Mouse (Mus musculus) liver, embryonic 14.5 days (tissue): ENCODE data around the gene Kpna2. TPM values are rescaled to one million over a fixed set of nuclear protein-coding genes. Genes with fewer than 3 reads are reported as not detected.
"Not testable (repeated sequence)": the region's sequence is repeated elsewhere in the genome, so short reads cannot be mapped to it uniquely, and the experiment has no call there.

Source experiments
- ATAC-seq: fragments of 200-750 bp; cut with Nextera tagmentation; 2 replicates; pipeline ENCODE4 v1.8.0; 2017; ENCODE audit warnings: moderate number of reproducible peaks, mild to moderate bottlenecking, moderate library complexity; ENCODE audit not compliant: insufficient read depth
- DNase-seq, 3 experiments: peaks; one replicate each; pipeline ENCODE4 v3.0.0-alpha.2; 2012 to 2013; ENCODE audit warnings: low read depth in 3 of 3, low spot score in 3 of 3
- H3K27ac ChIP-seq: fragments of 300-500 bp; sonication (generic); 2 replicates; pipeline ENCODE4 v1.5.1; 2014; ENCODE audit warnings: moderate library complexity, mild to moderate bottlenecking, control low read depth, inconsistent platforms
- H3K27me3 ChIP-seq: fragments of 300-500 bp; sonication (generic); 2 replicates; pipeline ENCODE4 v1.6.1; 2014; ENCODE audit warnings: mild to moderate bottlenecking, low read length, moderate library complexity; ENCODE audit not compliant: control insufficient read depth, insufficient read depth
- H3K36me3 ChIP-seq: fragments of 300-500 bp; sonication (generic); replicated peaks from 2 replicates; pipeline ENCODE4 v1.6.1; 2014; ENCODE audit warnings: low read depth; ENCODE audit not compliant: control insufficient read depth, insufficient read depth
- H3K4me1 ChIP-seq, 2 experiments: fragments of 200-500 bp in 1 of 2; fragments of 300-500 bp in 1 of 2; sonication (generic) in 1 of 2; replicated peaks; 2 replicates each; pipeline ENCODE4 v1.6.1; 2012 to 2014; ENCODE audit warnings: antibody characterized with exemption in 1 of 2, inconsistent platforms in 1 of 2, low read length in 1 of 2; ENCODE audit not compliant: control insufficient read depth in 2 of 2, insufficient read depth in 2 of 2
- H3K4me2 ChIP-seq: fragments of 300-500 bp; sonication (generic); 2 replicates; pipeline ENCODE4 v1.6.1; 2014; ENCODE audit warnings: low read depth, mild to moderate bottlenecking, control low read depth, moderate library complexity
- H3K4me3 ChIP-seq, 2 experiments: fragments of 200-500 bp in 1 of 2; fragments of 300-500 bp in 1 of 2; sonication (generic) in 1 of 2; 2 replicates each; pipeline ENCODE4 v1.5.1; 2012 to 2014; ENCODE audit warnings: low read depth in 2 of 2, low read length in 2 of 2, mild to moderate bottlenecking in 2 of 2, control low read depth in 1 of 2, inconsistent platforms in 1 of 2, moderate library complexity in 1 of 2; ENCODE audit not compliant: insufficient read depth in 1 of 2
- H3K9ac ChIP-seq: fragments of 300-500 bp; sonication (generic); replicated peaks from 2 replicates; pipeline ENCODE4 v1.6.1; 2014; ENCODE audit warnings: mild to moderate bottlenecking, control low read depth, moderate library complexity
- H3K9me3 ChIP-seq: fragments of 300-500 bp; sonication (generic); 2 replicates; pipeline ENCODE4 v1.6.1; 2016; ENCODE audit warnings: low read length, mixed read lengths; ENCODE audit not compliant: control insufficient read depth
- CTCF ChIP-seq: IDR thresholded peaks from 2 replicates; pipeline ENCODE4 v1.5.1; 2016; ENCODE audit warnings: antibody characterized with exemption, low read depth, control low read depth
- EP300 ChIP-seq: IDR thresholded peaks from 2 replicates; pipeline ENCODE4 v1.6.1; 2016; ENCODE audit warnings: antibody characterized with exemption, low read depth
- WGBS: fragments of 180-500 bp; shearing (Covaris S2); extraction: QIAGEN DNeasy Blood & Tissue Kit; methylation state at CpG from one replicate; pipeline ENCODE4 v1.1.7; 2014; ENCODE audit not compliant: insufficient replicate concordance; 5-methylcytosine and 5-hydroxymethylcytosine counted together
- polyA plus RNA-seq, 2 experiments: library from polyadenylated mRNA; depleted of rRNA in 1 of 2; stranded (reverse) in 1 of 2; unstranded in 1 of 2; fragments of >200 nt; fragmentation: Nextera tagmentation in 1 of 2; extraction: Ambion mirVana in 1 of 2; gene quantifications; 2 replicates each; pipeline versions ENCODE4 v1.2.1 to v1.2.3; 2012 to 2014

Kpna2 gene
- polyA plus RNA-seq, 2 experiments: 158 to 277 TPM

GRCm38 (mm10) chr11:106998651-106999150, 640 bp downstream of the Kpna2 start:
- WGBS: 0% methylated on average over 26 of the region's 26 CpGs
- Histone ChIP-seq H3K9ac (peak overlapping the region; percentile 98), H3K4me3 (peak overlapping the region; percentile 99 to 100), H3K4me2 (peak overlapping the region; percentile 72), H3K36me3 (peaks cover 46% of the 10 kb centered on the region), H3K27me3 (no peaks in the 10 kb centered on the region), H3K4me1 (peaks cover 32 to 33% of the 10 kb centered on the region in 2 experiments), H3K9me3 (no peaks in the 10 kb centered on the region), H3K27ac (peak overlapping the region; percentile 78)
- TF ChIP-seq CTCF: 0 out of 2 replicates have a peak, but pooled peaks have one; percentile 2
- no peak for TF ChIP-seq EP300
- DNase-seq (no peak), ATAC-seq (peak; percentile 37)

DNA sequence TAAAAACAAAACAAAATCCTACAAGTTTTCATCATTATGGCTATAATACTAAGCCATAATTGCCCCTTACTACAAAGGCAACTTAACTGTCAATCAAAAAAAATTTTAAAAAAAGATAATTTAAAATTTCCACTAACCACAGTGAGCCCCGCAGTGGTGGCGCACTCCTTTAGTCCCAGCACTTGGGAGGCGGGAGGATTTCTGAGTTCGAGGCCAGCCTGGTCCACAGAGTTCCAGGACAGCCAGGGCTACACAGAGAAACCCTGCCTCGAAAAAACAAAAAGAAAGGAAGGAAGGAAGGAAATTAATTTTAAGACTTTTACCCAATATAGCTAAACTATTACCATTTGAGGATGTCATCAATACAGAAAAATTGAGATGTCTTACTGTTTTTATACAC, 1.4 kb downstream of the Kpna2 start:
- peak overlapping the region; percentile 72 for H3K4me2 ChIP-seq
- peaks cover 53% of the 10 kb centered on the region for H3K36me3 ChIP-seq
- no peak for TF ChIP-seq EP300
- TF ChIP-seq CTCF: no peak
- ATAC-seq (no peak), DNase-seq (no peak)
- peak overlapping the region; percentile 99 to 100 for H3K4me3 ChIP-seq
- H3K27me3 ChIP-seq: no peaks in the 10 kb centered on the region
- WGBS: 4% methylated on average over 5 of the region's 5 CpGs
- peak overlapping the region; percentile 98 for H3K9ac ChIP-seq
- H3K9me3 ChIP-seq: no peaks in the 10 kb centered on the region
- peak overlapping the region; percentile 78 for H3K27ac ChIP-seq
- H3K4me1 ChIP-seq: peaks cover 32 to 33% of the 10 kb centered on the region in 2 experiments

- peaks cover 32 to 33% of the 10 kb centered on the region in 2 experiments for H3K4me1 ChIP-seq
- not testable (repeated sequence) for H3K27ac ChIP-seq, H3K27me3 ChIP-seq, ATAC-seq, H3K9me3 ChIP-seq, DNase-seq
- H3K9ac ChIP-seq: peak overlapping the region; percentile 98; the same call in 1 of the 2 replicates
- 68% methylated on average over 7 of the region's 7 CpGs for WGBS
- peaks cover 66% of the 10 kb centered on the region for H3K36me3 ChIP-seq
- peak overlapping the region; percentile 72 for H3K4me2 ChIP-seq
- peak overlapping the region in 1 of 2 experiments; percentile 100; a peak in 2 of 4 replicates for H3K4me3 ChIP-seq
Measured at GRCm38 (mm10) chr11:106996492-106996891, 2.8 kb downstream of the Kpna2 start.

GRCm38 (mm10) chr11:106994246-106995085, 4.9 kb downstream of the Kpna2 start:
- TF ChIP-seq CTCF (no peak), EP300 (0 out of 2 replicates have a peak, but pooled peaks have one; percentile 28)
- peak; percentile 19; the same call in 1 of the 2 replicates for ATAC-seq
- Histone ChIP-seq H3K9ac (no peak overlapping the region; the same call in 1 of the 2 replicates), H3K4me2 (peak overlapping the region; percentile 72), H3K36me3 (peaks cover 86% of the 10 kb centered on the region), H3K27me3 (no peaks in the 10 kb centered on the region), H3K4me1 (peaks cover 28 to 30% of the 10 kb centered on the region in 2 experiments), H3K4me3 (peak overlapping the region in 1 of 2 experiments; percentile 14; a peak in 2 of 4 replicates), H3K27ac (no peak overlapping the region; the same call in 1 of the 2 replicates), H3K9me3 (no peaks in the 10 kb centered on the region)
- DNase-seq: peak; percentile 59 to 70 (median 62)
- 24% methylated on average over 3 of the region's 3 CpGs for WGBS

DNA sequence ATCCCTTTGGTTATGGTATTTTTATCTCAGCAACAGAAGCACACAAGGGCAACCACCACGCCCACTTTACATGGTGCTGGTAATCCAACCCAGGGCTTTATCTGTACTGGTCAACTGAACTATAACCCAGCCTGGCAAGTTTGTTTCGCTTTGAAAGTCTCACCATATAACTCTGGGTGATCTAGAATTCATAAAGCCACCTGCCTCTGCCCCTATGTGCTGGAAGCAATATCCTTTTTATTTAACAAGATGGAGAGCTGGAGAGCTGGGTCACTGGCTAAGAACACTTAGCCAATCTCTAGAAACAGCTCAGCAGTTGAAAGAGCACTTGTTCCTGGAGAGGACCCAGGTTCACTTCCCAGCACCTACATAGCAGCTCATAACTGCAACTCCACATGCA, 12.0 kb downstream of the Kpna2 start:
- ATAC-seq: peak; percentile 31; the same call in 1 of the 2 replicates
- TF ChIP-seq CTCF: no peak
- TF ChIP-seq EP300: no peak
- no peak overlapping the region for H3K4me3 ChIP-seq
- 46% methylated on average over 2 of the region's 2 CpGs for WGBS
- no peaks in the 10 kb centered on the region for H3K9me3 ChIP-seq
- H3K4me1 ChIP-seq: peaks cover 0 to 2% of the 10 kb centered on the region in 2 experiments; a peak in 2 of 4 replicates
- no peak for DNase-seq
- H3K36me3 ChIP-seq: peaks cover 57% of the 10 kb centered on the region
- H3K9ac ChIP-seq: no peak overlapping the region
- no peak overlapping the region for H3K4me2 ChIP-seq
- H3K27me3 ChIP-seq: no peaks in the 10 kb centered on the region
- H3K27ac ChIP-seq: no peak overlapping the region

- not testable (repeated sequence) for H3K9ac ChIP-seq, H3K27ac ChIP-seq, H3K4me3 ChIP-seq, ATAC-seq, H3K4me2 ChIP-seq, H3K4me1 ChIP-seq, H3K27me3 ChIP-seq, DNase-seq, H3K9me3 ChIP-seq
- peaks cover 45% of the 10 kb centered on the region for H3K36me3 ChIP-seq
- 82% methylated on average over 9 of the region's 9 CpGs for WGBS
Measured at GRCm38 (mm10) chr11:106985979-106986604, 13.2 kb downstream of the Kpna2 start.
